12 mouse cellular contexts compared by ENCODE assay signal in genomic region chr7:79503103-79503455, GRCm38 (mm10). TPM values are rescaled to one million over a fixed set of nuclear protein-coding genes. Genes with fewer than 3 reads are reported as not detected.
A peak's percentile ranks its signal among the peaks of the same experiment; 100 is the strongest.
DNase-seq lines count a peak whose midpoint lies in the region; ATAC-seq lines count a peak whose summit lies in the region.
"Had no signal": no experiment of that assay in that cellular context is flagged by ENCODE, and none has a peak within 500 bp of the region (broad histone marks: within the 10 kb centered on the region; RNA-seq: fewer than 3 reads in every experiment).

No protein-coding gene starts in this region.

- peak overlapping the region; percentile 76 for H3K4me3 ChIP-seq in forebrain, embryonic 11.5 days (ENCODE audit: low read depth, low read length)
- peak overlapping the region; percentile 91 for H3K4me3 ChIP-seq in hindbrain, embryonic 16.5 days (ENCODE audit: low read length)
- peak overlapping the region; percentile 74 for H3K4me3 ChIP-seq in neural tube, embryonic 15.5 days (replicated peaks)
- H3K4me3 ChIP-seq: erythroblast, embryonic 14.5 days; megakaryocyte, embryonic 14.5 days; stomach, embryonic 15.5 days had no signal

- H3K27me3 ChIP-seq in forebrain, embryonic 11.5 days (ENCODE audit: control insufficient read depth, insufficient read depth, low read length) = peaks cover 33% of the 10 kb centered on the region
- H3K27me3 ChIP-seq in hindbrain, embryonic 16.5 days (replicated peaks; ENCODE audit: control insufficient read depth, insufficient read depth, low read length) = no peaks in the 10 kb centered on the region
- H3K27me3 ChIP-seq in neural tube, embryonic 15.5 days (replicated peaks) = peaks cover 5% of the 10 kb centered on the region; the same call in 1 of the 2 replicates

- H3K9me3 ChIP-seq in forebrain, embryonic 11.5 days (ENCODE audit: control insufficient read depth, low read length) = no peaks in the 10 kb centered on the region
- H3K9me3 ChIP-seq in hindbrain, embryonic 16.5 days (ENCODE audit: control insufficient read depth, low read length) = no peaks in the 10 kb centered on the region
- H3K9me3 ChIP-seq in neural tube, embryonic 15.5 days (replicated peaks) = no peaks in the 10 kb centered on the region
- H3K9me3 ChIP-seq: stomach, embryonic 15.5 days had no signal

- peaks cover 4% of the 10 kb centered on the region; the same call in 1 of the 2 replicates for H3K4me1 ChIP-seq in forebrain, embryonic 11.5 days (replicated peaks; ENCODE audit: control insufficient read depth, insufficient read depth, low read length)
- peaks cover 19% of the 10 kb centered on the region for H3K4me1 ChIP-seq in hindbrain, embryonic 16.5 days (ENCODE audit: control insufficient read depth, insufficient read depth, low read depth, low read length)
- peaks cover 67% of the 10 kb centered on the region for H3K4me1 ChIP-seq in neural tube, embryonic 15.5 days

- no peaks in the 10 kb centered on the region; the same call in 1 of the 2 replicates for H3K36me3 ChIP-seq in forebrain, embryonic 11.5 days (ENCODE audit: control insufficient read depth, insufficient read depth, low read length)
- H3K36me3 ChIP-seq in hindbrain, embryonic 16.5 days (ENCODE audit: control insufficient read depth, insufficient read depth, low read length) = no peaks in the 10 kb centered on the region
- no peaks in the 10 kb centered on the region for H3K36me3 ChIP-seq in neural tube, embryonic 15.5 days
- H3K36me3 ChIP-seq: stomach, embryonic 15.5 days had no signal

- ATAC-seq in forebrain, embryonic 11.5 days (replicated peaks; ENCODE audit: low FRiP score) = no peak
- ATAC-seq in hindbrain, embryonic 16.5 days = no peak
- ATAC-seq in neural tube, embryonic 15.5 days (ENCODE audit: low FRiP score) = no peak

- H3K27ac ChIP-seq in forebrain, embryonic 11.5 days (ENCODE audit: low read depth, low read length) = peak overlapping the region; percentile 99
- peak overlapping the region; percentile 97 for H3K27ac ChIP-seq in hindbrain, embryonic 16.5 days (ENCODE audit: low read depth, low read length)
- peak overlapping the region; percentile 98 for H3K27ac ChIP-seq in neural tube, embryonic 15.5 days (replicated peaks)
- H3K27ac ChIP-seq: stomach, embryonic 15.5 days had no signal

- H3K9ac ChIP-seq in forebrain, embryonic 11.5 days (ENCODE audit: low read length) = peak overlapping the region; percentile 98
- H3K9ac ChIP-seq in hindbrain, embryonic 16.5 days (ENCODE audit: low read depth, low read length) = peak overlapping the region; percentile 98
- H3K9ac ChIP-seq in neural tube, embryonic 15.5 days (replicated peaks) = peak overlapping the region; percentile 97
- H3K9ac ChIP-seq: stomach, embryonic 15.5 days had no signal

- WGBS in forebrain, embryonic 11.5 days = 7% methylated on average over 6 of the region's 6 CpGs
- 9% methylated on average over 6 of the region's 6 CpGs for WGBS in hindbrain, embryonic 16.5 days
- 4% methylated on average over 6 of the region's 6 CpGs for WGBS in neural tube, embryonic 15.5 days

- peak overlapping the region; percentile 72 for H3K4me2 ChIP-seq in forebrain, embryonic 11.5 days (ENCODE audit: low read depth, low read length, severe bottlenecking)
- H3K4me2 ChIP-seq in hindbrain, embryonic 16.5 days (ENCODE audit: low read length) = peak overlapping the region; percentile 89
- peak overlapping the region; percentile 87 for H3K4me2 ChIP-seq in neural tube, embryonic 15.5 days
- H3K4me2 ChIP-seq: stomach, embryonic 15.5 days had no signal

- peak; percentile 57 to 65 for DNase-seq in left cerebral cortex, postnatal 36 days (ENCODE audit: low spot score in 2 of 2)
- DNase-seq in left cerebral cortex, postnatal 10 days (ENCODE audit: extremely low spot score in 1 of 2, low spot score in 2 of 2) = no peak
- peak; percentile 62 for DNase-seq in forebrain, embryonic 11.5 days (ENCODE audit: low spot score)
- no peak for DNase-seq in heart, postnatal 14 days
- no peak for DNase-seq in kidney, postnatal 4 days
- DNase-seq in kidney, postnatal 36 days = no peak
- DNase-seq: kidney, adult 9 months had no signal

- intact Hi-C loops in left cerebral cortex, postnatal 36 days (cut with DNase I) = no loop called here
- intact Hi-C loops in left cerebral cortex, postnatal 10 days (cut with DNase I) = loop anchor here (2.0 kb wide), 1 partner anchor 42 kb away; no protein-coding TSS in a partner anchor
- intact Hi-C loops in heart, postnatal 14 days (cut with DNase I) = no loop called here

RNA-seq across cellular contexts. Expression of gene Polg, which starts 36.9 kb away (rescaled TPM):
- total RNA-seq in left cerebral cortex, postnatal 36 days (2021) = 10 to 100 TPM; 77.8 to 97.5 TPM
- 10 to 100 TPM; 85.9 to 88.7 TPM for total RNA-seq in left cerebral cortex, postnatal 10 days (2021)
- 48.2 and 48.5 TPM in 2 replicates for polyA plus RNA-seq in forebrain, embryonic 11.5 days (2014; fragmentation: Nextera tagmentation; extraction: Ambion mirVana)
- polyA plus RNA-seq in hindbrain, embryonic 16.5 days (2015; fragmentation: Nextera tagmentation; extraction: Ambion mirVana) = 24.2 and 26.4 TPM in 2 replicates
- 24.2 and 25.0 TPM in 2 replicates for polyA plus RNA-seq in neural tube, embryonic 15.5 days (2015; fragmentation: Nextera tagmentation; extraction: Ambion mirVana)
- 10 to 100 TPM; 51.4 to 54.7 TPM for total RNA-seq in heart, postnatal 14 days (2021)

Comparison
In these comparisons a context has a peak if more than half of its experiments do, and no peak if none do; other contexts are left out.
1. DNase-seq: peak in left cerebral cortex, postnatal 36 days (2 of 2) and forebrain, embryonic 11.5 days (single experiment); none in left cerebral cortex, postnatal 10 days (0 of 2), heart, postnatal 14 days (0 of 2), kidney, postnatal 4 days (0 of 2) and kidney, postnatal 36 days (0 of 2).
2. Peak in every context shown above with its lines, with median percentiles within 50 percentile points of each other: H3K27ac ChIP-seq, H3K4me2 ChIP-seq, H3K4me3 ChIP-seq and H3K9ac ChIP-seq.